Mouse (Mus musculus) embryo, embryonic 10 days (tissue): ENCODE results near the gene Apol9b.

Experiments used
- DNase-seq: peaks from one replicate; pipeline ENCODE4 v3.0.0-alpha.2; 2015; ENCODE audit warnings: low spot score

The Apol9b gene

DNA sequence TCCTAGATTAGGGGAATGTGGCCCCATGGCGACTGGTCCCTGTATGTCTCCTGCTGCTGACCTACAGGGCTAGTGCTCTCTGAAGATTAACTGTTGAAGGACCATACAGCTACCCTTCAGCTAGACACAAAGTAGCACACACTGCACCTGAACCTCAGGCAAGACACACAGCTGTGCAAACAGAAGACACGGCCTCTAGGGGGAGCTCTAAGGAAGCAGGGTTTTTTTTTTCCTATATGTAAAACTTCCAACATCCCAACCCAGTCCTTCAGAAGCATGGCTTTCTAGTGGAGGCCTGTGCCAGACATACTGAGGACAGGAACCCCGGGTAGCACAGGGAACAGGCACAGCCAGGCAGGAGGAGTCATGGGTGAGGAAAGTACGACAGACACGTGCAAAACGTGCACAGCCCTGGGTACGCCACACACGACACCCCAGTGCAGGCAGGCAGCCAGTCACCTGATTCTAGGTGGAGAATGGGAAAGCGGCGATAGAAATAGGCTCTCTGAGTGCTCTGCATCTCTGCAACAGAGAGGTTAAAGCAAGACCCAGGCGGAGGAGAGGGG lies 53.7 kb downstream of the Apol9b start:
- DNase-seq: peak; percentile 25

GRCm38 (mm10) chr15:77784039-77784824 lies 55.4 kb downstream of the Apol9b start:
- DNase-seq: peak; percentile 32

- DNase-seq: no peak
Measured at GRCm38 (mm10) chr15:77785807-77786206, 57.0 kb downstream of the Apol9b start.
